Mouse (Mus musculus) liver, adult 2 months (tissue): ENCODE measurements around the gene Cdc34.

Experiments
- CTCF ChIP-seq: fragments of 200-500 bp; IDR thresholded peaks from 2 replicates; pipeline ENCODE4 v1.5.1; 2011; ENCODE audit warnings: low read depth, low read length, control low read depth
- POLR2A ChIP-seq: fragments of 200-500 bp; IDR thresholded peaks from 2 replicates; pipeline ENCODE4 v1.6.1; 2011; ENCODE audit warnings: low read length, control low read depth; ENCODE audit not compliant: insufficient read depth; ENCODE audit errors: extremely low read depth

DNA sequence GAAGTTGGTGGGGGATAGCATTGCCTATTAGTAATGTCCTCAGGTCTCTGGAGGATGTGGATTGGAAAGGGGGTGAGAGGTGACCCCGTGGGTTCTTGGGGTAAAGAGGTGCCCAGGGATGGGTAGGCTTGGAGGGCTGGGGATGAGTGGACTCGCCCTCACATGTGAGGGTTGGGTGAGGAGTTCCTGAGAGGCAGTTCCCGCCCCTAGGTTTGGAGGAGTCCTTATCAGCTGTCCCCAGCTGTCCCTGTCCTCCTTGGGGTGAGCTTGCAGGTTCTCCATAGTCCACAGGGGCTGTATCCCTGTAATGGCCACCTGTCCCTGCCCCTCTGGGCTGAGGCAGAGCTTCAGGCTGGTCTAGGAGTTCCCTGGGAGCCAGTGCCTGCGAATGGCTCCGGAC is 24.0 kb downstream of the Cdc34 start:
- no peak for TF ChIP-seq CTCF
- TF ChIP-seq POLR2A, result no peak
